Mouse (Mus musculus): Measurements from ENCODE around the gene Nelfa. TPM values are rescaled to one million over a fixed set of nuclear protein-coding genes. Genes with fewer than 3 reads are reported as not detected.

The Nelfa gene
- polyA plus RNA-seq, 1 experiment from 2014 or later, result 41.8 TPM

GRCm38 (mm10) chr5:33854019-33854418, 82.2 kb downstream of the Nelfa start:
- H3K27me3 ChIP-seq, result no peaks in the 10 kb centered on the region
- no peak overlapping the region for H3K9ac ChIP-seq
- peaks cover 53% of the 10 kb centered on the region for H3K36me3 ChIP-seq
- H3K4me2 ChIP-seq, result no peak overlapping the region
- WGBS, result 81% methylated on average over 2 of the region's 2 CpGs
- no peak for ATAC-seq (ENCODE audit: low FRiP score)
- H3K9me3 ChIP-seq, result no peaks in the 10 kb centered on the region
- H3K4me3 ChIP-seq, result no peak overlapping the region
- no peaks in the 10 kb centered on the region for H3K4me1 ChIP-seq (replicated peaks)
- H3K27ac ChIP-seq, result no peak overlapping the region

DNA sequence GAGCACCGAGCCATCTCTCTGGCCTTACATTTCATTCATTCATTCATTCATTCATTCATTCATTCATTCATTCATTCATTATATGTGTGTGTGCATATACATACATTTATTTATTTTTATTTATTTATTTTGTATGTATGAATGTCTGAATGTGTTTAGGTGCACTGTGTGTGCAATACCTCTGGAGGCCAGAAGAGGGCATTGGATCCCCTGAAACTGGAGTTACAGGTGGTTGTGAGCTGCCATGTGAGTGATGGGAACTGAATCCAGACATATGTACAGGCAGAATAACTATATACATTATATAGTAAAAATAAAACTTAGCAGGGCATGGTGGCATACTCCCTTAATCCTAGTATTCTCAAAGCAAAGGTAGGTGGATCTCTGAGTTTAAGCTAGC, 83.1 kb downstream of the Nelfa start:
- no peak overlapping the region for H3K4me2 ChIP-seq
- no peaks in the 10 kb centered on the region for H3K9me3 ChIP-seq
- peaks cover 44% of the 10 kb centered on the region for H3K36me3 ChIP-seq
- ATAC-seq (ENCODE audit: low FRiP score), result no peak
- no peak overlapping the region for H3K4me3 ChIP-seq
- 100% methylated on average over 1 of the region's 1 CpGs for WGBS
- no peak overlapping the region for H3K27ac ChIP-seq
- no peaks in the 10 kb centered on the region for H3K4me1 ChIP-seq (replicated peaks)
- no peaks in the 10 kb centered on the region for H3K27me3 ChIP-seq
- H3K9ac ChIP-seq, result no peak overlapping the region

DNA sequence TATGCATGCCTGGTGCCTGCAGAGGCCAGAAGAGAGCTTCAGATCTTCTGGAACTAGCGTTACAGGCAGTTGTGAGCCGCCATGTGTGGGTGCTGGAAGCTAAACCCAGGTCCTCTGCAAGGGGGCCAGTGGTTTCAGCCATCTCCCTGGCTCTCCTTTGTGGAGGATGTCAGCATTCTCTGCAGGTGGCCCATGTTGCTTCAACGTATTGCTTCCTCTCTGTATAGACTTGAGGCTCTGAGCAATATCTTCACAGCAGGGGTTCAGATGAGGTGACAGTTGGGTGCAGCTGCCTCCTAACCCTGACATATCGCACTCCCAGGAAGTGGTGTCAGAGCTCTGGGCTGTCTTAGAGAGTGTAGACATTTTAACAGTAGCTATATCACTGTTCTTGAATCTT, 84.7 kb downstream of the Nelfa start:
- no peak overlapping the region for H3K4me3 ChIP-seq
- 0 out of 2 replicates have a peak, but pooled peaks cover 4% of the 10 kb centered on the region for H3K4me1 ChIP-seq (replicated peaks)
- no peak overlapping the region for H3K4me2 ChIP-seq
- no peaks in the 10 kb centered on the region for H3K27me3 ChIP-seq
- H3K9me3 ChIP-seq, result no peaks in the 10 kb centered on the region
- no peak overlapping the region for H3K27ac ChIP-seq
- H3K36me3 ChIP-seq, result peaks cover 37% of the 10 kb centered on the region
- 89% methylated on average over 4 of the region's 4 CpGs for WGBS
- H3K9ac ChIP-seq, result no peak overlapping the region
- ATAC-seq (ENCODE audit: low FRiP score), result no peak

Small RNA genes within 50 kb of the gene (microRNA-seq; reads per million reads assigned to microRNA genes)
- not detected for gene Mir7024

Other genes with a start within 250 kb of the Nelfa start
- 41.1 and 45.7 TPM in 2 replicates for gene Fgfr3, start 214.7 kb downstream of the Nelfa start, polyA plus RNA-seq (2015; fragmentation: Nextera tagmentation; extraction: Ambion mirVana)
- gene Letm1, start 153.6 kb downstream of the Nelfa start, polyA plus RNA-seq (2015; fragmentation: Nextera tagmentation; extraction: Ambion mirVana), result 58.0 and 58.5 TPM in 2 replicates
- gene Nsd2, start 115.7 kb downstream of the Nelfa start, polyA plus RNA-seq (2015; fragmentation: Nextera tagmentation; extraction: Ambion mirVana), result 74.1 and 77.6 TPM in 2 replicates
- gene Gm1673, start 47.0 kb upstream of the Nelfa start, polyA plus RNA-seq (2015; fragmentation: Nextera tagmentation; extraction: Ambion mirVana), result 589 and 607 TPM in 2 replicates
- 3.9 and 4.2 TPM in 2 replicates for gene Nat8l, start 59.6 kb upstream of the Nelfa start, polyA plus RNA-seq (2015; fragmentation: Nextera tagmentation; extraction: Ambion mirVana)
- 0.14 and 0.28 TPM in 2 replicates for gene Poln, start 233.0 kb upstream of the Nelfa start, polyA plus RNA-seq (2015; fragmentation: Nextera tagmentation; extraction: Ambion mirVana)
- 19.0 and 19.7 TPM in 2 replicates for gene Haus3, start 233.1 kb upstream of the Nelfa start, polyA plus RNA-seq (2015; fragmentation: Nextera tagmentation; extraction: Ambion mirVana)

Measured in hindbrain, embryonic 13.5 days (tissue).